Mouse (Mus musculus): ENCODE data around the gene Ccdc7a.
"Not testable (repeated sequence)": the region's sequence is repeated elsewhere in the genome, so short reads cannot be mapped to it uniquely, and the experiment has no call there.

- TF ChIP-seq EP300, CTCF (IDR thresholded peaks at IDR 0.05; ENCODE audit: low read depth): not testable (repeated sequence)
Observed at GRCm38 (mm10) chr8:129066834-129067233, 1.5 kb upstream of the Ccdc7a start, which contains the start of gene Ccdc7b.

Measured in heart, postnatal 0 days (tissue).